Mouse (Mus musculus): ENCODE data around the gene Fbxo47. TPM values are rescaled to one million over a fixed set of nuclear protein-coding genes. Genes with fewer than 3 reads are reported as not detected.

Gene Fbxo47
- polyA plus RNA-seq, 1 experiment from 2014 or later, result 0.55 TPM

- H3K27ac ChIP-seq, result no peak overlapping the region
- H3K36me3 ChIP-seq, result 0 out of 2 replicates have a peak, but pooled peaks cover 2% of the 10 kb centered on the region
- no peak for DNase-seq (ENCODE audit: low spot score)
- no peak overlapping the region for H3K4me3 ChIP-seq
- 87% methylated on average over 3 of the region's 3 CpGs for WGBS
- no peaks in the 10 kb centered on the region for H3K27me3 ChIP-seq (ENCODE audit: insufficient read depth, poor library complexity, severe bottlenecking)
- no peaks in the 10 kb centered on the region for H3K4me1 ChIP-seq
- H3K9me3 ChIP-seq, result no peaks in the 10 kb centered on the region
These were observed 16.4 kb downstream of the Fbxo47 start for GRCm38 (mm10) chr11:97867591-97867990.

GRCm38 (mm10) chr11:97866091-97866888, 17.7 kb downstream of the Fbxo47 start:
- no peak overlapping the region for H3K27ac ChIP-seq
- WGBS, result 95% methylated on average over 3 of the region's 3 CpGs
- DNase-seq (ENCODE audit: low spot score), result no peak
- H3K9me3 ChIP-seq, result no peaks in the 10 kb centered on the region
- no peaks in the 10 kb centered on the region for H3K27me3 ChIP-seq (ENCODE audit: insufficient read depth, poor library complexity, severe bottlenecking)
- no peaks in the 10 kb centered on the region for H3K4me1 ChIP-seq
- H3K4me3 ChIP-seq, result no peak overlapping the region
- H3K36me3 ChIP-seq, result 0 out of 2 replicates have a peak, but pooled peaks cover 2% of the 10 kb centered on the region

GRCm38 (mm10) chr11:97865421-97865820, 18.5 kb downstream of the Fbxo47 start:
- Histone ChIP-seq H3K9me3 (no peaks in the 10 kb centered on the region), H3K36me3 (0 out of 2 replicates have a peak, but pooled peaks cover 2% of the 10 kb centered on the region), H3K27ac (no peak overlapping the region), H3K4me1 (no peaks in the 10 kb centered on the region), H3K4me3 (no peak overlapping the region), H3K27me3 (ENCODE audit: insufficient read depth, poor library complexity, severe bottlenecking) (no peaks in the 10 kb centered on the region)
- WGBS, result 84% methylated on average over 5 of the region's 5 CpGs
- DNase-seq (ENCODE audit: low spot score), result no peak

- WGBS, result 72% methylated on average over 2 of the region's 2 CpGs
- Histone ChIP-seq H3K9me3 (no peaks in the 10 kb centered on the region), H3K4me1 (no peaks in the 10 kb centered on the region), H3K4me3 (no peak overlapping the region), H3K27ac (no peak overlapping the region), H3K27me3 (ENCODE audit: insufficient read depth, poor library complexity, severe bottlenecking) (no peaks in the 10 kb centered on the region), H3K36me3 (no peaks in the 10 kb centered on the region)
- DNase-seq (ENCODE audit: low spot score), result no peak
These were observed 21.8 kb downstream of the Fbxo47 start for GRCm38 (mm10) chr11:97862148-97862547.

GRCm38 (mm10) chr11:97855473-97855872, 28.5 kb downstream of the Fbxo47 start:
- H3K9me3 ChIP-seq, result no peaks in the 10 kb centered on the region
- no peak overlapping the region for H3K4me3 ChIP-seq
- no peak overlapping the region for H3K27ac ChIP-seq
- H3K36me3 ChIP-seq, result no peaks in the 10 kb centered on the region
- peaks cover 1% of the 10 kb centered on the region; the same call in 1 of the 2 replicates for H3K4me1 ChIP-seq
- no peak for DNase-seq (ENCODE audit: low spot score)
- 88% methylated on average over 2 of the region's 2 CpGs for WGBS
- no peaks in the 10 kb centered on the region for H3K27me3 ChIP-seq (ENCODE audit: insufficient read depth, poor library complexity, severe bottlenecking)

- peaks cover 4% of the 10 kb centered on the region; the same call in 1 of the 2 replicates for H3K4me1 ChIP-seq
- no peak for DNase-seq (ENCODE audit: low spot score)
- H3K4me3 ChIP-seq, result no peak overlapping the region
- 85% methylated on average over 2 of the region's 2 CpGs for WGBS
- no peaks in the 10 kb centered on the region for H3K27me3 ChIP-seq (ENCODE audit: insufficient read depth, poor library complexity, severe bottlenecking)
- no peak overlapping the region for H3K27ac ChIP-seq
- H3K9me3 ChIP-seq, result no peaks in the 10 kb centered on the region
- no peaks in the 10 kb centered on the region for H3K36me3 ChIP-seq
These were observed 32.4 kb downstream of the Fbxo47 start for GRCm38 (mm10) chr11:97851601-97852000.

GRCm38 (mm10) chr11:97850367-97850766, 33.6 kb downstream of the Fbxo47 start:
- 61% methylated on average over 6 of the region's 6 CpGs for WGBS

GRCm38 (mm10) chr11:97842001-97842400, 42.0 kb downstream of the Fbxo47 start:
- WGBS, result 54% methylated on average over 4 of the region's 4 CpGs
- no peaks in the 10 kb centered on the region for H3K9me3 ChIP-seq
- H3K27me3 ChIP-seq (ENCODE audit: insufficient read depth, poor library complexity, severe bottlenecking), result no peaks in the 10 kb centered on the region
- H3K36me3 ChIP-seq, result peaks cover 12% of the 10 kb centered on the region
- peaks cover 23% of the 10 kb centered on the region for H3K4me1 ChIP-seq
- H3K4me3 ChIP-seq, result peak overlapping the region; percentile 67
- DNase-seq (ENCODE audit: low spot score), result no peak
- H3K27ac ChIP-seq, result peak overlapping the region; percentile 19; the same call in 1 of the 2 replicates

More at GRCm38 (mm10) chr11:97850367-97850766, 33.6 kb downstream of the Fbxo47 start:
- DNase-seq (ENCODE audit: low spot score), result no peak
- Histone ChIP-seq H3K4me3 (no peak overlapping the region), H3K27ac (peak overlapping the region; percentile 75), H3K36me3 (no peaks in the 10 kb centered on the region), H3K27me3 (ENCODE audit: insufficient read depth, poor library complexity, severe bottlenecking) (no peaks in the 10 kb centered on the region), H3K4me1 (peaks cover 4% of the 10 kb centered on the region; the same call in 1 of the 2 replicates), H3K9me3 (no peaks in the 10 kb centered on the region)

GRCm38 (mm10) chr11:97840991-97841661, 42.8 kb downstream of the Fbxo47 start:
- Histone ChIP-seq H3K9me3 (no peaks in the 10 kb centered on the region), H3K27ac (peak overlapping the region; percentile 89), H3K27me3 (ENCODE audit: insufficient read depth, poor library complexity, severe bottlenecking) (no peaks in the 10 kb centered on the region), H3K4me3 (peak overlapping the region; percentile 67), H3K4me1 (peaks cover 30% of the 10 kb centered on the region), H3K36me3 (peaks cover 21% of the 10 kb centered on the region)
- 3% methylated on average over 22 of the region's 22 CpGs for WGBS
- peak; percentile 90 for DNase-seq (ENCODE audit: low spot score)

- H3K4me3 ChIP-seq, result peak within 1 kb of the TSS; percentile 67
- H3K4me1 ChIP-seq, result peaks cover 30% of the 10 kb centered on the region
- DNase-seq (ENCODE audit: low spot score), result no peak
- H3K36me3 ChIP-seq, result peaks cover 27% of the 10 kb centered on the region
- no peaks in the 10 kb centered on the region for H3K9me3 ChIP-seq
- no peaks in the 10 kb centered on the region for H3K27me3 ChIP-seq (ENCODE audit: insufficient read depth, poor library complexity, severe bottlenecking)
- WGBS, result 1% methylated on average over 6 of the region's 6 CpGs
- peak within 1 kb of the TSS; percentile 89 for H3K27ac ChIP-seq
These were observed 43.4 kb downstream of the Fbxo47 start, which contains the start of gene B230217C12Rik for GRCm38 (mm10) chr11:97840539-97840954. TSS of gene B230217C12Rik (plus strand) at chr11:97840780.

GRCm38 (mm10) chr11:97840135-97840490, 43.8 kb downstream of the Fbxo47 start:
- Histone ChIP-seq H3K27me3 (ENCODE audit: insufficient read depth, poor library complexity, severe bottlenecking) (no peaks in the 10 kb centered on the region), H3K4me3 (peak overlapping the region; percentile 67), H3K27ac (peak overlapping the region; percentile 89; the same call in 1 of the 2 replicates)

GRCm38 (mm10) chr11:97839441-97840134, 44.4 kb downstream of the Fbxo47 start:
- no peak for DNase-seq (ENCODE audit: low spot score)
- Histone ChIP-seq H3K27ac (peak overlapping the region; percentile 11), H3K4me1 (peaks cover 32% of the 10 kb centered on the region), H3K4me3 (no peak overlapping the region), H3K27me3 (ENCODE audit: insufficient read depth, poor library complexity, severe bottlenecking) (no peaks in the 10 kb centered on the region), H3K36me3 (peaks cover 36% of the 10 kb centered on the region), H3K9me3 (no peaks in the 10 kb centered on the region)
- WGBS, result 46% methylated on average over 11 of the region's 11 CpGs

More at GRCm38 (mm10) chr11:97840135-97840490, 43.8 kb downstream of the Fbxo47 start:
- no peaks in the 10 kb centered on the region for H3K9me3 ChIP-seq
- peaks cover 31% of the 10 kb centered on the region for H3K36me3 ChIP-seq
- no peak for DNase-seq (ENCODE audit: low spot score)
- peaks cover 30% of the 10 kb centered on the region for H3K4me1 ChIP-seq
- WGBS, result 75% methylated on average over 2 of the region's 2 CpGs
